Mouse (Mus musculus): Measurements from ENCODE around the gene Gm3285. TPM values are rescaled to one million over a fixed set of nuclear protein-coding genes. Genes with fewer than 3 reads are reported as not detected.
A peak's percentile ranks its signal among the peaks of the same experiment; 100 is the strongest.

The Gm3285 gene
- polyA plus RNA-seq, 1 experiment from 2014 or later = not detected

- H3K27ac ChIP-seq (ENCODE audit: low read depth, low read length) = no peak overlapping the region
- no peak overlapping the region for H3K9ac ChIP-seq (replicated peaks; ENCODE audit: low read depth, low read length)
- H3K4me1 ChIP-seq (ENCODE audit: control insufficient read depth, insufficient read depth, low read length) = no peaks in the 10 kb centered on the region
- H3K36me3 ChIP-seq (ENCODE audit: control insufficient read depth, insufficient read depth, low read length) = no peaks in the 10 kb centered on the region
- no peak overlapping the region for H3K4me3 ChIP-seq (ENCODE audit: low read depth, low read length)
- no peaks in the 10 kb centered on the region for H3K27me3 ChIP-seq (ENCODE audit: control insufficient read depth, insufficient read depth, low read length)
- 87% methylated on average over 5 of the region's 5 CpGs for WGBS
- H3K4me2 ChIP-seq (ENCODE audit: low read depth, low read length) = no peak overlapping the region
- no peaks in the 10 kb centered on the region for H3K9me3 ChIP-seq (ENCODE audit: control insufficient read depth, low read length)
- ATAC-seq (ENCODE audit: low read depth) = no peak
Observed at GRCm38 (mm10) chr10:77882553-77882952, 20.8 kb downstream of the Gm3285 start.

- Histone ChIP-seq H3K4me1 (ENCODE audit: control insufficient read depth, insufficient read depth, low read length) (no peaks in the 10 kb centered on the region), H3K9me3 (ENCODE audit: control insufficient read depth, low read length) (no peaks in the 10 kb centered on the region), H3K27ac (ENCODE audit: low read depth, low read length) (no peak overlapping the region), H3K4me3 (ENCODE audit: low read depth, low read length) (no peak overlapping the region), H3K36me3 (ENCODE audit: control insufficient read depth, insufficient read depth, low read length) (no peaks in the 10 kb centered on the region), H3K9ac (replicated peaks; ENCODE audit: low read depth, low read length) (no peak overlapping the region), H3K4me2 (ENCODE audit: low read depth, low read length) (no peak overlapping the region), H3K27me3 (ENCODE audit: control insufficient read depth, insufficient read depth, low read length) (no peaks in the 10 kb centered on the region)
- no peak for ATAC-seq (ENCODE audit: low read depth)
- 64% methylated on average over 12 of the region's 12 CpGs for WGBS
Observed at GRCm38 (mm10) chr10:77886007-77886747, 24.4 kb downstream of the Gm3285 start.

GRCm38 (mm10) chr10:77890987-77891565 is 29.3 kb downstream of the Gm3285 start:
- Histone ChIP-seq H3K9ac (replicated peaks; ENCODE audit: low read depth, low read length) (no peak overlapping the region), H3K4me3 (ENCODE audit: low read depth, low read length) (no peak overlapping the region), H3K36me3 (ENCODE audit: control insufficient read depth, insufficient read depth, low read length) (no peaks in the 10 kb centered on the region), H3K9me3 (ENCODE audit: control insufficient read depth, low read length) (no peaks in the 10 kb centered on the region), H3K27me3 (ENCODE audit: control insufficient read depth, insufficient read depth, low read length) (no peaks in the 10 kb centered on the region), H3K4me1 (ENCODE audit: control insufficient read depth, insufficient read depth, low read length) (no peaks in the 10 kb centered on the region), H3K4me2 (ENCODE audit: low read depth, low read length) (no peak overlapping the region), H3K27ac (ENCODE audit: low read depth, low read length) (no peak overlapping the region)
- 91% methylated on average over 8 of the region's 8 CpGs for WGBS
- ATAC-seq (ENCODE audit: low read depth) = no peak

- WGBS = 64% methylated on average over 5 of the region's 5 CpGs
- Histone ChIP-seq H3K36me3 (ENCODE audit: control insufficient read depth, insufficient read depth, low read length) (no peaks in the 10 kb centered on the region), H3K27me3 (ENCODE audit: control insufficient read depth, insufficient read depth, low read length) (no peaks in the 10 kb centered on the region), H3K4me2 (ENCODE audit: low read depth, low read length) (no peak overlapping the region), H3K9me3 (ENCODE audit: control insufficient read depth, low read length) (no peaks in the 10 kb centered on the region), H3K27ac (ENCODE audit: low read depth, low read length) (no peak overlapping the region), H3K4me3 (ENCODE audit: low read depth, low read length) (no peak overlapping the region), H3K4me1 (ENCODE audit: control insufficient read depth, insufficient read depth, low read length) (0 out of 2 replicates have a peak, but pooled peaks cover 4% of the 10 kb centered on the region), H3K9ac (replicated peaks; ENCODE audit: low read depth, low read length) (no peak overlapping the region)
- ATAC-seq (ENCODE audit: low read depth) = no peak
Observed at GRCm38 (mm10) chr10:77895562-77895961, 33.8 kb downstream of the Gm3285 start.

- Histone ChIP-seq H3K36me3 (ENCODE audit: control insufficient read depth, insufficient read depth, low read length) (no peaks in the 10 kb centered on the region), H3K4me1 (ENCODE audit: control insufficient read depth, insufficient read depth, low read length) (0 out of 2 replicates have a peak, but pooled peaks cover 4% of the 10 kb centered on the region), H3K27ac (ENCODE audit: low read depth, low read length) (no peak overlapping the region), H3K9ac (replicated peaks; ENCODE audit: low read depth, low read length) (no peak overlapping the region), H3K27me3 (ENCODE audit: control insufficient read depth, insufficient read depth, low read length) (no peaks in the 10 kb centered on the region), H3K9me3 (ENCODE audit: control insufficient read depth, low read length) (no peaks in the 10 kb centered on the region), H3K4me2 (ENCODE audit: low read depth, low read length) (no peak overlapping the region), H3K4me3 (ENCODE audit: low read depth, low read length) (no peak overlapping the region)
- no peak for ATAC-seq (ENCODE audit: low read depth)
- 79% methylated on average over 7 of the region's 7 CpGs for WGBS
Observed at GRCm38 (mm10) chr10:77900126-77900525, 38.4 kb downstream of the Gm3285 start.

GRCm38 (mm10) chr10:77900903-77901818 is 39.4 kb downstream of the Gm3285 start:
- H3K4me2 ChIP-seq (ENCODE audit: low read depth, low read length) = peak overlapping the region; percentile 66
- H3K9me3 ChIP-seq (ENCODE audit: control insufficient read depth, low read length) = no peaks in the 10 kb centered on the region
- 83% methylated on average over 27 of the region's 27 CpGs for WGBS
- no peaks in the 10 kb centered on the region for H3K27me3 ChIP-seq (ENCODE audit: control insufficient read depth, insufficient read depth, low read length)
- peak overlapping the region; percentile 70; the same call in 1 of the 2 replicates for H3K9ac ChIP-seq (replicated peaks; ENCODE audit: low read depth, low read length)
- H3K36me3 ChIP-seq (ENCODE audit: control insufficient read depth, insufficient read depth, low read length) = no peaks in the 10 kb centered on the region
- no peak overlapping the region for H3K27ac ChIP-seq (ENCODE audit: low read depth, low read length)
- ATAC-seq (ENCODE audit: low read depth) = no peak
- H3K4me3 ChIP-seq (ENCODE audit: low read depth, low read length) = peak overlapping the region; percentile 53
- 0 out of 2 replicates have a peak, but pooled peaks cover 4% of the 10 kb centered on the region for H3K4me1 ChIP-seq (ENCODE audit: control insufficient read depth, insufficient read depth, low read length)

- ATAC-seq (ENCODE audit: low read depth) = peak; percentile 32
- Histone ChIP-seq H3K4me2 (ENCODE audit: low read depth, low read length) (peak overlapping the region; percentile 66), H3K36me3 (ENCODE audit: control insufficient read depth, insufficient read depth, low read length) (no peaks in the 10 kb centered on the region), H3K27ac (ENCODE audit: low read depth, low read length) (peak overlapping the region; percentile 50; the same call in 1 of the 2 replicates), H3K4me1 (ENCODE audit: control insufficient read depth, insufficient read depth, low read length) (0 out of 2 replicates have a peak, but pooled peaks cover 4% of the 10 kb centered on the region), H3K27me3 (ENCODE audit: control insufficient read depth, insufficient read depth, low read length) (no peaks in the 10 kb centered on the region), H3K9ac (replicated peaks; ENCODE audit: low read depth, low read length) (peak overlapping the region; percentile 70), H3K9me3 (ENCODE audit: control insufficient read depth, low read length) (no peaks in the 10 kb centered on the region), H3K4me3 (ENCODE audit: low read depth, low read length) (peak overlapping the region; percentile 53)
- 2% methylated on average over 14 of the region's 14 CpGs for WGBS
Observed at GRCm38 (mm10) chr10:77901871-77902210, 40.1 kb downstream of the Gm3285 start.

GRCm38 (mm10) chr10:77902211-77902893 is 40.6 kb downstream of the Gm3285 start, which contains the start of gene Lrrc3:
TSS of gene Lrrc3 (minus strand) at chr10:77902536.
- 0 out of 2 replicates have a peak, but pooled peaks cover 4% of the 10 kb centered on the region for H3K4me1 ChIP-seq (ENCODE audit: control insufficient read depth, insufficient read depth, low read length)
- peak within 1 kb of the TSS; percentile 66 for H3K4me2 ChIP-seq (ENCODE audit: low read depth, low read length)
- no peaks in the 10 kb centered on the region for H3K9me3 ChIP-seq (ENCODE audit: control insufficient read depth, low read length)
- under 1% methylated on average over 34 of the region's 46 CpGs for WGBS
- peak; percentile 76 for ATAC-seq (ENCODE audit: low read depth)
- peak within 1 kb of the TSS; percentile 53 for H3K4me3 ChIP-seq (ENCODE audit: low read depth, low read length)
- H3K27me3 ChIP-seq (ENCODE audit: control insufficient read depth, insufficient read depth, low read length) = no peaks in the 10 kb centered on the region
- H3K36me3 ChIP-seq (ENCODE audit: control insufficient read depth, insufficient read depth, low read length) = no peaks in the 10 kb centered on the region
- H3K27ac ChIP-seq (ENCODE audit: low read depth, low read length) = peak within 1 kb of the TSS; percentile 55
- H3K9ac ChIP-seq (replicated peaks; ENCODE audit: low read depth, low read length) = peak within 1 kb of the TSS; percentile 70
